Mouse (Mus musculus) CH12F3 (cell line): ENCODE results near the gene Smok2b.
"Not testable (repeated sequence)": the region's sequence is repeated elsewhere in the genome, so short reads cannot be mapped to it uniquely, and the experiment has no call there.

Experiments
- in situ Hi-C: fragments of 300-500 bp; cut with MboI; formaldehyde crosslinking; loops from 2 replicates; pipeline ENCODE4 v1.14.3; 2020; ENCODE audit warnings: low sequenced_read_pairs

The Smok2b gene

GRCm38 (mm10) chr17:13239461-13239860 is 9.4 kb downstream of the Smok2b start:
- in situ Hi-C loops = not testable (repeated sequence)

GRCm38 (mm10) chr17:13240807-13241727 is 11.0 kb downstream of the Smok2b start:
- in situ Hi-C loops = not testable (repeated sequence)

- in situ Hi-C loops = not testable (repeated sequence)
These were observed 24.7 kb downstream of the Smok2b start for GRCm38 (mm10) chr17:13254786-13255185.
